Mouse (Mus musculus): ENCODE results near the gene Prss33. TPM values are rescaled to one million over a fixed set of nuclear protein-coding genes. Genes with fewer than 3 reads are reported as not detected.

The Prss33 gene
- total and polyA plus RNA-seq, 3 experiments, result not detected

DNA sequence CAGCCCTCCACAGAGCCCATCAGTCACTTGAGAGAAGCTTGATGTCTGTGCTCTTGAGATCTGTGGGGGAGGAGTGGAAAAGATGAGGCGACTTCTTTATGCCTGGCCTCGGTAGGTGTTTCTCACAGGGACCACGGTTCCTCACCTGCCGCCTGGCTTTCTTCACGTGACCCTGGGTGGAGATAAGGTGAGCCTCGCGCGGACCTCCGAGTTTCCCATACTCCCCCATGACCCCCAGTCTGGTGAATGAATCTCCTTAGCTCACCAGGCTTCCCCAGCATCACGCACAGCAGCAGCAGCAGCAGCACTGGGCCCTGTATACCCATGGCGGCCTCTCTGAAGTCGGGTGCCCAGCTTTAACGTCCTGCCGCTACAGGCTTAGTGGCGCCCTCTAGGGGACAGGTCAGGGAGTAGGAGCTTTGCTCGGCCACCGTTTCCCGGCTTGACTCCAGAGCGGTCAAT lies 8.0 kb upstream of the Prss33 start, which contains the start of the genes Prss32 and Prss41:
Gene Prss32 (plus strand): TSS at position 44 of the 462 bp plus-strand sequence.
Gene Prss41 (minus strand): TSS at position 361 of the 462 bp plus-strand sequence.
- TF ChIP-seq GABPA (IDR thresholded peaks at IDR 0.05; ENCODE audit: insufficient replicate concordance, low read depth, low read length) (no peak), TBP (conservative IDR thresholded peaks at IDR 0.05; ENCODE audit: low read depth, low read length) (no peak), CHD2 (IDR thresholded peaks at IDR 0.05; ENCODE audit: low read length) (no peak), ZC3H11A (IDR thresholded peaks at IDR 0.05; ENCODE audit: low read depth, low read length) (no peak), MAZ (IDR thresholded peaks at IDR 0.05; ENCODE audit: low read depth, low read length) (no peak), UBTF (IDR thresholded peaks at IDR 0.05; ENCODE audit: low read depth, low read length) (no peak), RAD21 (IDR thresholded peaks at IDR 0.05; ENCODE audit: low read depth, low read length) (peak; percentile 48), TCF12 (IDR thresholded peaks at IDR 0.05; ENCODE audit: low read depth, low read length) (0 out of 2 replicates have a peak, but pooled peaks have one; percentile 37), MAX (IDR thresholded peaks at IDR 0.05; ENCODE audit: low read length) (0 out of 2 replicates have a peak, but pooled peaks have one; percentile 35), JUND (conservative IDR thresholded peaks at IDR 0.05; ENCODE audit: low read depth, low read length) (no peak), CTCF (conservative IDR thresholded peaks at IDR 0.05 in 1 of 2, IDR thresholded peaks at IDR 0.05 in 1 of 2; ENCODE audit: low read depth in 2 of 2, low read length in 2 of 2) (peak; percentile 35 to 76; a peak in 3 of 4 replicates), MXI1 (IDR thresholded peaks at IDR 0.05; ENCODE audit: low read depth, low read length) (no peak), SMC3 (IDR thresholded peaks at IDR 0.05; ENCODE audit: low read depth, low read length) (peak; percentile 40), BHLHE40 (IDR thresholded peaks at IDR 0.05; ENCODE audit: low read depth, low read length) (peak; percentile 82), ZMIZ1 (IDR thresholded peaks at IDR 0.05; ENCODE audit: low read depth, low read length) (no peak), USF1 (IDR thresholded peaks at IDR 0.05; ENCODE audit: low read depth, low read length) (peak; percentile 31; the same call in 1 of the 2 replicates), ETS1 (conservative IDR thresholded peaks at IDR 0.05; ENCODE audit: low read depth, low read length) (no peak), ELF1 (IDR thresholded peaks at IDR 0.05; ENCODE audit: low read depth, low read length) (no peak), RCOR1 (conservative IDR thresholded peaks at IDR 0.05; ENCODE audit: low read depth, low read length) (no peak; the same call in 1 of the 2 replicates), MYC (IDR thresholded peaks at IDR 0.05; ENCODE audit: low read depth, low read length) (no peak), IRF4 (IDR thresholded peaks at IDR 0.05; ENCODE audit: low read depth, low read length) (no peak), HCFC1 (IDR thresholded peaks at IDR 0.05; ENCODE audit: low read depth, low read length) (no peak), CHD1 (IDR thresholded peaks at IDR 0.05; ENCODE audit: low read depth, low read length) (no peak)
- Histone ChIP-seq H3K79me2 (replicated peaks; ENCODE audit: control insufficient read depth, extremely low read depth, insufficient read depth, poor library complexity, severe bottlenecking) (no peaks in the 10 kb centered on the region), H3K4me2 (ENCODE audit: insufficient read depth, low read depth, poor library complexity, severe bottlenecking) (peak within 1 kb of the TSS; percentile 13; the same call in 1 of the 2 replicates), H3K36me3 (replicated peaks in 1 of 2; ENCODE audit: control insufficient read depth in 1 of 2, insufficient read depth in 1 of 2, low read length in 1 of 2) (no peaks in the 10 kb centered on the region), H3K4me1 (ENCODE audit: control insufficient read depth in 1 of 2, insufficient read depth in 2 of 2) (peaks cover 4 to 5% of the 10 kb centered on the region in 2 experiments; a peak in 1 of 4 replicates), H3K27me3 (replicated peaks) (no peaks in the 10 kb centered on the region), H3K27ac (ENCODE audit: insufficient read depth, low read depth) (no peak within 1 kb of the TSS), H3K9me3 (replicated peaks; ENCODE audit: low read length) (no peaks in the 10 kb centered on the region), H3K4me3 (replicated peaks in 1 of 3; ENCODE audit: low read depth in 2 of 3, low read length in 2 of 3, poor library complexity in 1 of 3) (peak within 1 kb of the TSS in 1 of 3 experiments; percentile 11), H3K9ac (ENCODE audit: insufficient read depth, low read depth) (no peak within 1 kb of the TSS)
- dilution Hi-C loops (cut with MboI; ENCODE audit: extremely low pct_ligation_motif_present, extremely low pct_unique_long_range_greater_than_20kb, low sequenced_read_pairs) (no loop called here), in situ Hi-C loops (cut with MboI; ENCODE audit: low pct_ligation_motif_present, low pct_unique_long_range_greater_than_20kb, low sequenced_read_pairs) (no loop called here)
- peak; percentile 48 for DNase-seq (ENCODE audit: extremely low read depth)
